Mouse (Mus musculus): ENCODE measurements around the gene Efna1. TPM values are rescaled to one million over a fixed set of nuclear protein-coding genes. Genes with fewer than 3 reads are reported as not detected.
A peak's percentile ranks its signal among the peaks of the same experiment; 100 is the strongest.

Efna1 gene
- polyA plus RNA-seq, 1 experiment from 2014 or later = 11.4 TPM

DNA sequence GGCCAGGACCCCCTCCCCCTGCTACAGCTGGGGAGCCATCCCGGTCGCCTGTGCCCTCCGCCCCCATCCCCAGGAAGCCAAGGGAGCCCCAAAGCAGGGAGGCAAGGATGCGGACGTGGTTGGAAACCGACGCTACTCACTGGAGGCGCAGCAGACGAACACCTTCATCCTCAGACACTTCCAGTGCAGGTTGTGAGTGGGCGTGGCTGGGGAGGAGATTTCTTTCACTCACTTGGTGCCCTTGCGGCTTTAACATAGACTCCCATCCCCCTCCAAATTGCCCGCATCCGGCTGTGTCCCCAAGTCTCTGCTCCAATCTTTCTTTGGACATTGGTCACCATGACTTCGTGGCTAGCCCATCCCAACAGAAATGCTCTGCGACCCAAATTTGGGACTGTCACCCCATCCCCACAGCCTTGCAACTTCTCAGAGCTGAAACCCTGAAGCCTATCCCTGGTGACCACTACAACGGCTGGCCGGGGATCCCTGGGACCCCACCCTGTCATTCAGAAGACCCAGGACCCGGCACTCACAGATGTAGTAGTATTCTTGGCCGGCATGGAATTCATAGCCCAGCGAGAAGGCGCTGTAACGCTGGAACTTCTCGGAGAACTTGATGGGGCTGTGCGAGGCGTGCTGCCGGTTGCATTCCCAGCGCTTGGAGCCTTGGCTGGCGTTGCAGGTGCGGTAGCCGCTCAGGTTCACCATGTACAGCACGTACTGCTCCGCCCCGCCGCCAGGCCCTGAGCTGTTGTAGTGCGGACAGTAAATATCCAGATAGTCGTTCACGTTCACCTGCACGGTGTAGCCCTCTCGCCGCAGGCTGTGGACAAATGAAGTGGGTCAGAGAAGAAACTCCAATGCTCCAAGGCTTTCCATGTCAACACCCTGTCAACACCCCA is 35.2 kb upstream of the Efna1 start:
- Histone ChIP-seq H3K27ac (ENCODE audit: low read depth, low read length) (no peak overlapping the region), H3K4me1 (replicated peaks; ENCODE audit: control insufficient read depth, insufficient read depth, low read length) (peaks cover 31% of the 10 kb centered on the region), H3K4me3 (ENCODE audit: low read depth, low read length) (peak overlapping the region; percentile 32), H3K9me3 (ENCODE audit: control insufficient read depth, low read length) (no peaks in the 10 kb centered on the region), H3K27me3 (ENCODE audit: control insufficient read depth, insufficient read depth, low read length) (peaks cover 45% of the 10 kb centered on the region), H3K36me3 (ENCODE audit: control insufficient read depth, insufficient read depth, low read length) (no peaks in the 10 kb centered on the region), H3K9ac (ENCODE audit: low read length) (peak overlapping the region; percentile 37), H3K4me2 (ENCODE audit: low read depth, low read length, severe bottlenecking) (peak overlapping the region; percentile 70)
- peak; percentile 22 for ATAC-seq (replicated peaks; ENCODE audit: low FRiP score)
- DNase-seq (ENCODE audit: low spot score) = no peak
- WGBS = 7% methylated on average over 39 of the region's 40 CpGs

DNA sequence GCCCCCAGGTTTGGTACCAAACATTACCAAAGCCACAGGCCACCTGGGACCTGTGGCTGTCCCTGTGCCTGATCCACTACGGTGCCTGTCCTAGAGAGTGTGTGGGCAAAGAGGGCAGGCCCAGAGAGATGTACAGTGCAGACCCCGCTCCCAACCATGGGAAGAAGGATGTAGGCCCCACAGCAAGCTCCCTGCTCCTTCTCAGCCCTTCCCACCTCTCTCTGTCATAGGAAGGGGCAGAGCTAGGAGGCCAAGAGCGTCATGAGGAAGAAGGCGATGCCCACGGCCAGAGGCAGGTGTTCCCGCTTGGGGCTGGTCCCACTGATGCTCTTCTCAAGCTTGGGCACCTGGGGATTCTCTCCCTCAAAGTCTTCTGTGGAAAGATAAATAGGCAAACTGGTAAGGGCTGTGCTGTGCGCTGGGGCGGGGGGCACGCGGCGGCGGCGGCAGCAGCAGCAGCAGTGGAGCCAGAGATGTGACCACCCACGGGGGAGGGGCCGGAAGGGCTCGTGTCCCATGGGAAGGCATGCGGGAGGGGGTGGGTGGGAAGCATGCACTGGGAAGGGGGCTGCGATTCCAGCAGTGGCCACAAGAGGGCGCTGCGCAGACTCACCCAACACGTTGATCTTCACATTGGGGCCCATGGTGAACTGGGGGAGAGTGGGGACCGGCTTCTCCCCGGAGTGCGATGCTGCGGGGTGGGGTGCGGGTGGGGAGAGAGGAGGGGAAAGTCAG is 34.4 kb upstream of the Efna1 start:
- peak; percentile 29 for ATAC-seq (replicated peaks; ENCODE audit: low FRiP score)
- H3K27me3 ChIP-seq (ENCODE audit: control insufficient read depth, insufficient read depth, low read length) = peaks cover 37% of the 10 kb centered on the region
- H3K4me3 ChIP-seq (ENCODE audit: low read depth, low read length) = peak overlapping the region; percentile 32
- no peak overlapping the region; the same call in 1 of the 2 replicates for H3K27ac ChIP-seq (ENCODE audit: low read depth, low read length)
- no peaks in the 10 kb centered on the region for H3K9me3 ChIP-seq (ENCODE audit: control insufficient read depth, low read length)
- peak; percentile 96 for DNase-seq (ENCODE audit: low spot score)
- peak overlapping the region; percentile 60 for H3K9ac ChIP-seq (ENCODE audit: low read length)
- H3K4me2 ChIP-seq (ENCODE audit: low read depth, low read length, severe bottlenecking) = peak overlapping the region; percentile 70
- WGBS = 5% methylated on average over 24 of the region's 26 CpGs
- no peaks in the 10 kb centered on the region for H3K36me3 ChIP-seq (ENCODE audit: control insufficient read depth, insufficient read depth, low read length)
- peaks cover 22% of the 10 kb centered on the region for H3K4me1 ChIP-seq (replicated peaks; ENCODE audit: control insufficient read depth, insufficient read depth, low read length)

DNA sequence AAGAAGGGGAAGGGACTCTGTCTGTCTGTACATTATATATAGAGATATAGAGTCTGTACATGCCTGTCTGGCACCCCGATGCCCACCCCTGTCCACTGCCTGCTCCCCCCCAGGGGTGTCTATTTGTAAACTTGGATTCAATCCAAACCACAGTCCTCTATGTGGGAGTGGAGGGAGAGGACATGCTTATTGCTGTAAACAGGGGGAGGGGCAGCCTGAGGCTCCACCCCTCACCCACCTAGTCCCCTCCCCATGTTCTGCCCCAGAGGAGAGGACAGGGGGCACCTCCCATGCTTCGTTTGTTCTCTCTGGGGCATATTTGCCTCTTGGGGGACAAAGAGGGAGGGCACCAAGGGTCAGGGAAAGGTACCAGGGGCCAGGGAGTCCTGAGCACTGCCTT is 33.8 kb upstream of the Efna1 start:
- Histone ChIP-seq H3K27ac (ENCODE audit: low read depth, low read length) (no peak overlapping the region), H3K36me3 (ENCODE audit: control insufficient read depth, insufficient read depth, low read length) (no peaks in the 10 kb centered on the region), H3K9me3 (ENCODE audit: control insufficient read depth, low read length) (no peaks in the 10 kb centered on the region), H3K4me3 (ENCODE audit: low read depth, low read length) (no peak overlapping the region; the same call in 1 of the 2 replicates), H3K4me1 (replicated peaks; ENCODE audit: control insufficient read depth, insufficient read depth, low read length) (peaks cover 21% of the 10 kb centered on the region), H3K9ac (ENCODE audit: low read length) (peak overlapping the region; percentile 60), H3K27me3 (ENCODE audit: control insufficient read depth, insufficient read depth, low read length) (peaks cover 31% of the 10 kb centered on the region), H3K4me2 (ENCODE audit: low read depth, low read length, severe bottlenecking) (peak overlapping the region; percentile 70)
- ATAC-seq (replicated peaks; ENCODE audit: low FRiP score) (0 out of 2 replicates have a peak, but pooled peaks have one; percentile 7), DNase-seq (ENCODE audit: low spot score) (no peak)
- 49% methylated on average over 2 of the region's 2 CpGs for WGBS

DNA sequence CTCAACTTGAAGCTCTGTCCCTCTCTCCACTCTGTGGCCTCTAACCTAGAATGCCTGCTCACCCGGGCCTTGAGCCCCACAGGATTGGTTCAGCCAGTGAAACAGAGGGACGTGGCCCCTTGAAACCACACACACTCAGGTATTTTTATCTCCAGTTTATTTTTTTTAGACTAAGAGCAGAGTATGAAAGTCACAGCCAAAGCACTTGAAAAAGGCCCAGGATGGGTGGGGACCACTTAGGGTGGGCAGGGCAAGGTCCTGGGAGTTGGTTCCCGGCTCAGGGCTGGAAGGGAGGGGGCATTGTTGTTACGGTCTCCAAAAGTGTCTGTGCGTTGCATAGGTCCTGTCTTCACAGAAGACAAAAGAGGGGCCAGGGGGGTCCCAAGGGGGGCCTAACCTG is 33.4 kb upstream of the Efna1 start:
- H3K9ac ChIP-seq (ENCODE audit: low read length) = no peak overlapping the region
- ATAC-seq (replicated peaks; ENCODE audit: low FRiP score) (no peak), DNase-seq (ENCODE audit: low spot score) (no peak)
- 68% methylated on average over 5 of the region's 5 CpGs for WGBS
- H3K4me2 ChIP-seq (ENCODE audit: low read depth, low read length, severe bottlenecking) = no peak overlapping the region
- H3K9me3 ChIP-seq (ENCODE audit: control insufficient read depth, low read length) = no peaks in the 10 kb centered on the region
- H3K27me3 ChIP-seq (ENCODE audit: control insufficient read depth, insufficient read depth, low read length) = peaks cover 27% of the 10 kb centered on the region
- no peaks in the 10 kb centered on the region for H3K36me3 ChIP-seq (ENCODE audit: control insufficient read depth, insufficient read depth, low read length)
- peaks cover 17% of the 10 kb centered on the region for H3K4me1 ChIP-seq (replicated peaks; ENCODE audit: control insufficient read depth, insufficient read depth, low read length)
- H3K4me3 ChIP-seq (ENCODE audit: low read depth, low read length) = no peak overlapping the region
- H3K27ac ChIP-seq (ENCODE audit: low read depth, low read length) = no peak overlapping the region

DNA sequence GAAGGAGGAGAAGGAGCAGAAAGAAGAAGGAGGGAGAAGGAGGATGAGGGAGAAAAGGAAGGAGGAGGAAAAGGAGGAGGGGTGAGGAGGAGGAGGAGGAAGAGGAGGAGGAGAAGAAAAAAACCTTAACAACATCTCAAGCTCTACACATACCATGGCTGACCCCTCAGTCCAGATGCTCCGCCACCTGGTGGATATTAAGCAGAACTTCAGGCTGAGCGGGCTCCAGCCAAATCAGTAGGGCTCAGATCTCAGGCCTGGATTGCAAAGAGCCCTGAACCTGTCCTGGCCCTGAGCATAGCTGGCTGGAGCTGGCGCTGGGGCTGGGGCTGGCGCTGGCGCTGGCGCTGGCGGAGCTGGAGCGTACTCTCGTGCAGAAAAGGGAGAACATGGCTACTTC is 27.1 kb upstream of the Efna1 start:
- H3K27ac ChIP-seq (ENCODE audit: low read depth, low read length) = no peak overlapping the region
- H3K36me3 ChIP-seq (ENCODE audit: control insufficient read depth, insufficient read depth, low read length) = no peaks in the 10 kb centered on the region
- H3K27me3 ChIP-seq (ENCODE audit: control insufficient read depth, insufficient read depth, low read length) = no peaks in the 10 kb centered on the region
- ATAC-seq (replicated peaks; ENCODE audit: low FRiP score) (peak; percentile 78), DNase-seq (ENCODE audit: low spot score) (peak; percentile 87)
- H3K9me3 ChIP-seq (ENCODE audit: control insufficient read depth, low read length) = no peaks in the 10 kb centered on the region
- no peak overlapping the region for H3K9ac ChIP-seq (ENCODE audit: low read length)
- 2% methylated on average over 9 of the region's 9 CpGs for WGBS
- H3K4me1 ChIP-seq (replicated peaks; ENCODE audit: control insufficient read depth, insufficient read depth, low read length) = no peaks in the 10 kb centered on the region
- H3K4me2 ChIP-seq (ENCODE audit: low read depth, low read length, severe bottlenecking) = no peak overlapping the region
- no peak overlapping the region for H3K4me3 ChIP-seq (ENCODE audit: low read depth, low read length)

DNA sequence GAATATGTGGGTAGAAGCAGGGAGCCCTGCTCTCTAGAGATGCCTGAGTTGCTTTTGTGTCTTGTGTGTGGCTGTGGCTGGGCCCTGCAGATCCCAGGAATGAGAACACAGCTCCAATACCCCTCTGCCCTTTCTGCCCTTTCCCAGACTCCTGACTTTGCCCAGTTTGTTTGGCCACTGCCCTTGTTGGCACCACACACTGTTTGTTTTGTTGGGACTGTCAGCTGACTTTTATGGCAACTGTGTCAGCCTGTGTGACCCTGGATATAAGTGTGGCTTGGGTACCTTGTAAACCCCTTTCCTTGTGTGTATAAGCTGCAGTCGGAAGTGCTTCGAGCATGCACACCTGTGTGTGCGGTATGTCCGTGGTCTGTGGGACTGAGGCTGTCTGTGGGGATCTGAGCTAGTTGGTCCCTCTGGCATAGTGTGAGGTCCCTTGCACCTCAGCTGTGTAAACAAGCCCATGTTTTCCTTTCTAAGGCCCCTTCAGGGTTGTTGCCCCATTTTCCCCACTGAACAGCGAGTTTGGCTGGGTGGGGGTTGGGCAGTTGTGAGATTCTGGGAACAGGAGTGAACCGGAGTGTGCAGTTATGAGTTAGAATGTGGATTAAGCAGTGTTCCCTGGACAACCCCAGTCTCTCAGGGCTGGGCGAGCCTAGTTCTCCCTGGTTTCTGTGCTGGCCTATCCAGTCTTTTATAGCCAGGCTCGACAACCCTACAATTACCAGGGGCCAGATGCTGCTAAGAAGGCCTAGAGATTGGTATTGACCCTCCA is 24.8 kb upstream of the Efna1 start:
- Histone ChIP-seq H3K36me3 (ENCODE audit: control insufficient read depth, insufficient read depth, low read length) (no peaks in the 10 kb centered on the region), H3K9me3 (ENCODE audit: control insufficient read depth, low read length) (no peaks in the 10 kb centered on the region), H3K4me3 (ENCODE audit: low read depth, low read length) (no peak overlapping the region), H3K9ac (ENCODE audit: low read length) (no peak overlapping the region), H3K27me3 (ENCODE audit: control insufficient read depth, insufficient read depth, low read length) (no peaks in the 10 kb centered on the region), H3K4me2 (ENCODE audit: low read depth, low read length, severe bottlenecking) (no peak overlapping the region), H3K4me1 (replicated peaks; ENCODE audit: control insufficient read depth, insufficient read depth, low read length) (no peaks in the 10 kb centered on the region), H3K27ac (ENCODE audit: low read depth, low read length) (no peak overlapping the region)
- ATAC-seq (replicated peaks; ENCODE audit: low FRiP score) (no peak), DNase-seq (ENCODE audit: low spot score) (no peak)
- WGBS = 72% methylated on average over 8 of the region's 8 CpGs

DNA sequence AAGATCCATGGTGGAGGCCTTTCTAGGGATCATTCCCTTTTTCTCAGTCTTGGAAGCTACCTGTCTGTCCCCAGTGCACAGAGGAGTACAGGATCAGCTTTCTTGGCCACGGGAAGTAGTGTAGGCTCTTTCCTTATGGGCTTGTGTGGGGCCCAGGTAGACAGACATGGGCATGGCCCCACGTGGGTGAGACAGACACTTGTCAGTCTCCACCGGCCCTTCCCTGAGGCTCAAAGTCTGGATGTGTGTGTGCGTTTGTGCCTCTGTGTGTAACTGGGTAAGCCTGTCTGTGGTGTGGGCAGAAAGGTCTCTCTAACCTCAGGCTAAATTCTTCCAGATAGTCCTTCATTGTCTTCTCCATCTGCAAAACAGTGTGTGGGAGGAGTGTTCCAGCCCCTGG is 24.2 kb upstream of the Efna1 start:
- H3K27ac ChIP-seq (ENCODE audit: low read depth, low read length) = no peak overlapping the region
- H3K4me1 ChIP-seq (replicated peaks; ENCODE audit: control insufficient read depth, insufficient read depth, low read length) = no peaks in the 10 kb centered on the region
- no peak overlapping the region for H3K9ac ChIP-seq (ENCODE audit: low read length)
- ATAC-seq (replicated peaks; ENCODE audit: low FRiP score) (no peak), DNase-seq (ENCODE audit: low spot score) (no peak)
- WGBS = 74% methylated on average over 4 of the region's 4 CpGs
- H3K36me3 ChIP-seq (ENCODE audit: control insufficient read depth, insufficient read depth, low read length) = no peaks in the 10 kb centered on the region
- peaks cover 2% of the 10 kb centered on the region; the same call in 1 of the 2 replicates for H3K27me3 ChIP-seq (ENCODE audit: control insufficient read depth, insufficient read depth, low read length)
- H3K9me3 ChIP-seq (ENCODE audit: control insufficient read depth, low read length) = no peaks in the 10 kb centered on the region
- H3K4me3 ChIP-seq (ENCODE audit: low read depth, low read length) = no peak overlapping the region
- H3K4me2 ChIP-seq (ENCODE audit: low read depth, low read length, severe bottlenecking) = no peak overlapping the region

DNA sequence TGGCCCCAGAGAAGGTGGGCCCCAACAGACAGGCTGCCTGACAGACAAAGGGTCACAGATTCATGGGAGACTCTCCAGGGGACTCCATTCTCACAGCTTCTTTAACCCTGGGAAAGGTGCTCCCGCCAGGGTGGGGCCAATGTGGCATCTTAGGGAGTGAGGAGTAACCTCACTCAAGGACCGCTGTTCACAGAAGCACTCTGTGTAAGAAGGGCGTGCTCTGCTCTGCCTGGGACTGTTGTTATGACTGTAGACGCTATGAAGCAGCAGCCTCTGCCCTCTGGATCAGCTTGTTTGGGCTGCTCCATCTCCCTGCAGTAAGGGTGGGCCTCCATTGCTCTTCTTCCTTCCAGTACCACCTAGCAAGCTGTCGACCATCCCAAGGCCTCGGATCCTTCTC is 23.5 kb upstream of the Efna1 start:
- ATAC-seq (replicated peaks; ENCODE audit: low FRiP score) = no peak
- DNase-seq (ENCODE audit: low spot score) = no peak
- no peaks in the 10 kb centered on the region for H3K4me1 ChIP-seq (replicated peaks; ENCODE audit: control insufficient read depth, insufficient read depth, low read length)
- no peak overlapping the region for H3K9ac ChIP-seq (ENCODE audit: low read length)
- no peak overlapping the region for H3K4me3 ChIP-seq (ENCODE audit: low read depth, low read length)
- no peaks in the 10 kb centered on the region for H3K9me3 ChIP-seq (ENCODE audit: control insufficient read depth, low read length)
- 63% methylated on average over 6 of the region's 6 CpGs for WGBS
- no peaks in the 10 kb centered on the region for H3K36me3 ChIP-seq (ENCODE audit: control insufficient read depth, insufficient read depth, low read length)
- H3K27ac ChIP-seq (ENCODE audit: low read depth, low read length) = no peak overlapping the region
- peaks cover 2% of the 10 kb centered on the region; the same call in 1 of the 2 replicates for H3K27me3 ChIP-seq (ENCODE audit: control insufficient read depth, insufficient read depth, low read length)
- no peak overlapping the region for H3K4me2 ChIP-seq (ENCODE audit: low read depth, low read length, severe bottlenecking)
